Mouse (Mus musculus): ENCODE measurements around the gene Atraid. TPM values are rescaled to one million over a fixed set of nuclear protein-coding genes. Genes with fewer than 3 reads are reported as not detected.
A peak's percentile ranks its signal among the peaks of the same experiment; 100 is the strongest.

Atraid gene
- total RNA-seq, 2 experiments from 2014 or later: 64.1 to 113 TPM

DNA sequence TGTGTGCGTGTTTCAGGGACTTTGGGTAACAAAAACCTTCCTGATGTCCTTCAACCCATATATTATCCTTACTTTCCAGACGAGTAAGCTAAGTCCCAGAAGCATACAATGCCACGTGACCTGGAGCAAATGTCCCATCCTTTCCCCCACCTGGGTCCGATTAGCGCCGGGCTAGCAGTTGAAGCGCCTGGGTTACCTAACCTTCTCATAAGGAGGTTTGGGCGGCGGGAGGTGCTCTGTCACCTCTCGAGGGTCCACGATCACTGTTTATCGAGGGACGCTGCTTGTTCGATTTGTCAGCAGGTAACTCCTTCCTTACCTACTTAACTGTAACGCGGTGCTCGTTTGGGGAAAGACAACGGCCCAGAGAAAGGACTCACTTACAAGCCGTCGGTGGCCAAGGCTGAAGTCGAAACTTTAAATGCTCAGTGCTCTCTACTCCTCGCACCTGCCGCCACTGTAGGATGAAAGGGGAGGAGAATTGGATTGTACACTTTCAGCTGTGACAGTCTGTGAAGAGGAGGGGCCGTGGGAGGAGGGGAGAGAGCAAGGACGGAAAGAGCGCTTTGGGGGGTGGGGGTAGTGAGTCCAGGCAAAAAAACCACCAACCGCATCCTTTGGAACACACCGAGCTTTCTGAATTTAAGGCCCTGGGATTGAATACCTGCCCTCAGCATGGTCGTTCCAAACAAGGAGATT lies 46.1 kb downstream of the Atraid start:
- no peak for ATAC-seq (replicated peaks; ENCODE audit: poor library complexity)

DNA sequence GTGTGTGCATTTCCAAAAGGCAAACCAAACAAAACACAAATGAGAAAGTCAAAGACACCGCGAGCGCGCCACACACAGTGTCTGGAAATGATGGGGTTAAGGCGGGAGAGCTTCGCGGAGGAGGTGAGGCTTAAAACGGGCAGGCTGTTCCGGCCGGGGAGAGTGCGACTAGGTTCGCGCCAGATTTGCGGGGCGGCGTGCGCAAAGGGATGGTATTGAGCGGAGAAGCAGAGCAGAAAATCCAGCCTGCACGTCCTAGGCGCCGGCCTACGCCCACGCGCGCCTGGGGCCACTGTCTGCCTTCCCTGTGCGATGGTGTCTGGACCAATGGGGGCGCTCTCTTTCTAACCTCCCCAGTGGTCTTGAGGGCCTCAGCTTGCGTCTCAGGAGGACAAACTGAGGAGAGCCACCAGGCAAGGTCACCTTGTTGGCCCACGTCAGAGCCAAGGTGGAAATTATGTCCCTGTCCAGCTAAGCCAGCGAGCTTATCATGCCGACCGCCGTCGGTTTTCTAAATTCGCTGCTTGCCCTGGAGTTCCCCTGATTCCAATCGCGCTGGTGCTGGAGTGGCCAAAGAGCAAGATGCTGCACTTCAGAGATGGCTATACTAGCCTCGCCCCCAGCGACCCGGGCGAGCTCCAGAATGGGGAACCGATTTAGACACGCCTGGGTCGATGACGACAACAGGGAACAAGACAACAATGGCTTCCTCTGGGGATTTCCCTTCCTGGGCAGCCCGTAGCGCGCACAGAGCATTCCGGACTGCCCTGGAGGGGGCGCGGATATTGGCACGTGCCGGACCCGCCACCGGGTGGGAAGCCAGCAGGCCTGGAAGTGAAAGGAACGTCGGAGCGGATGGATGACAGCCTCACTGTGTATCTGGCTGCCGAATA lies 46.9 kb downstream of the Atraid start:
- ATAC-seq (replicated peaks; ENCODE audit: poor library complexity): peak; percentile 89

DNA sequence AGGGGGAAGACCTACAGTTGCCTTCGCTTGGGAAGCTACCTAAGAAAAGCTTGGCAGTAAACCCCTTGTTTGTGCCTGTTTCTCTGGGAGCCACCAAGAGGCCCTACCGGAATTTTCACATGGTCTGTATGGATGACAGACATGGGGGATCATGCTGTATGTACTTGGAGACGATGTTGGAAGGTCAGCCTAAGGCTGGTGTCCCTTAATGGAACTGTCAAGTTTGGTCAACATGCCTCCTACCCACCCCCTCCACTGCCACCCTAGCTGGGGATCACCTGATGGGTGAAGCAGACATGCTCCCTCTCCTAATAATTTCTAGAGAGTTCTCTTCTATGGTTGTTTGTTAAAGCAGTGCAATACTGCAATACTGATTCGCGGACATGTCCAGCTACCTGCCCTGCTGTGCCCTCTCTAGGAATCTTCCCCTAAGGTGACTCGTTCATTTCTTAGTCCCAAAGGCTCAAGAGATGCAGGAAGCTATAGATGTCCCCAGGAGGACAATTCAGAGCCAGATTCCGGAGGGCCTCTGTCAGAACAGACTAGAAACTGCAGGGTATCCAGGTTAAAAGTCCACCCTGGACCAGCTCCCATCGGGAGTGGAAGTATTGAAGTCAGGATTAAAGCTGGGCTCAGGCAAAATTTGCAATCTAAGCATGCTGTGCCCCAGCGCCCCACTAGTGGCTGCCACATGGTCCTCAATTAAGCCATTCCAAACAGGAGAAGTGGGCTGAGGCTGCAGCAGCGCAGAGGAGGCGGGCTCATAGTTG lies 47.8 kb downstream of the Atraid start:
- no peak for ATAC-seq (replicated peaks; ENCODE audit: poor library complexity)

Other genes starting within 250 kb of the Atraid start
- gene Mapre3, start 233.7 kb upstream of the Atraid start, total RNA-seq (2015): 0.27 TPM in 1 of 2 replicates, not detected in the other
- gene Mapre3, start 233.7 kb upstream of the Atraid start, total RNA-seq (2017): not detected in 2 replicates
- gene Tmem214, start 180.3 kb upstream of the Atraid start, total RNA-seq (2015): 18.2 and 23.9 TPM in 2 replicates
- 20.9 and 38.4 TPM in 2 replicates for gene Tmem214, start 180.3 kb upstream of the Atraid start, total RNA-seq (2017)
- gene Agbl5, start 159.6 kb upstream of the Atraid start, total RNA-seq (2015): 12.4 and 13.8 TPM in 2 replicates
- 7.7 and 8.4 TPM in 2 replicates for gene Agbl5, start 159.6 kb upstream of the Atraid start, total RNA-seq (2017)
- gene Ost4, start 140.5 kb upstream of the Atraid start, total RNA-seq (2015): 439 and 494 TPM in 2 replicates
- 259 and 297 TPM in 2 replicates for gene Ost4, start 140.5 kb upstream of the Atraid start, total RNA-seq (2017)
- gene Emilin1, start 134.9 kb upstream of the Atraid start, total RNA-seq (2015): 49.7 and 64.5 TPM in 2 replicates
- gene Emilin1, start 134.9 kb upstream of the Atraid start, total RNA-seq (2017): 98.6 and 99.3 TPM in 2 replicates
- gene Khk, start 126.9 kb upstream of the Atraid start, total RNA-seq (2015): 74.3 and 88.2 TPM in 2 replicates
- gene Khk, start 126.9 kb upstream of the Atraid start, total RNA-seq (2017): 62.2 and 82.9 TPM in 2 replicates
- not detected in 2 replicates for gene Cgref1, start 102.7 kb upstream of the Atraid start, total RNA-seq (2015)
- 1.7 TPM in 1 of 2 replicates, not detected in the other for gene Cgref1, start 102.7 kb upstream of the Atraid start, total RNA-seq (2017)
- 53.5 and 54.6 TPM in 2 replicates for gene Preb, start 88.0 kb upstream of the Atraid start, total RNA-seq (2015)
- 45.2 and 62.3 TPM in 2 replicates for gene Preb, start 88.0 kb upstream of the Atraid start, total RNA-seq (2017)
- 0.02 TPM in 1 of 2 replicates, not detected in the other for gene Tcf23, start 79.7 kb upstream of the Atraid start, total RNA-seq (2015)
- not detected in 2 replicates for gene Tcf23, start 79.7 kb upstream of the Atraid start, total RNA-seq (2017)
- 3.5 and 4.8 TPM in 2 replicates for gene Slc5a6, start 612 bp downstream of the Atraid start, total RNA-seq (2015)
- 7.5 and 8.9 TPM in 2 replicates for gene Slc5a6, start 612 bp downstream of the Atraid start, total RNA-seq (2017)
- gene Cad, start 6.5 kb downstream of the Atraid start, total RNA-seq (2015): 43.4 and 51.2 TPM in 2 replicates
- 28.6 and 28.9 TPM in 2 replicates for gene Cad, start 6.5 kb downstream of the Atraid start, total RNA-seq (2017)
- gene Dnajc5g, start 58.0 kb downstream of the Atraid start, total RNA-seq (2015): not detected in 2 replicates
- not detected in 2 replicates for gene Dnajc5g, start 58.0 kb downstream of the Atraid start, total RNA-seq (2017)
- gene Slc30a3, start 59.9 kb downstream of the Atraid start, total RNA-seq (2015): not detected in 2 replicates
- gene Slc30a3, start 59.9 kb downstream of the Atraid start, total RNA-seq (2017): not detected in 2 replicates
- not detected in 2 replicates for gene Trim54, start 68.4 kb downstream of the Atraid start, total RNA-seq (2015)
- gene Trim54, start 68.4 kb downstream of the Atraid start, total RNA-seq (2017): not detected in 2 replicates
- not detected in 2 replicates for gene Ucn, start 90.5 kb downstream of the Atraid start, total RNA-seq (2015)
- not detected in 2 replicates for gene Ucn, start 90.5 kb downstream of the Atraid start, total RNA-seq (2017)
- gene Mpv17, start 105.9 kb downstream of the Atraid start, total RNA-seq (2015): 27.1 and 35.3 TPM in 2 replicates
- 18.0 and 32.8 TPM in 2 replicates for gene Mpv17, start 105.9 kb downstream of the Atraid start, total RNA-seq (2017)
- 0.35 and 0.59 TPM in 2 replicates for gene Gm29609, start 131.6 kb downstream of the Atraid start, total RNA-seq (2015)
- gene Gm29609, start 131.6 kb downstream of the Atraid start, total RNA-seq (2017): 0.10 TPM in 1 of 2 replicates, not detected in the other
- 72.1 and 83.7 TPM in 2 replicates for gene Gtf3c2, start 131.8 kb downstream of the Atraid start, total RNA-seq (2015)
- 46.9 and 63.5 TPM in 2 replicates for gene Gtf3c2, start 131.8 kb downstream of the Atraid start, total RNA-seq (2017)
- gene Snx17, start 144.9 kb downstream of the Atraid start, total RNA-seq (2015): 52.1 and 54.2 TPM in 2 replicates
- gene Snx17, start 144.9 kb downstream of the Atraid start, total RNA-seq (2017): 31.5 and 40.7 TPM in 2 replicates
- 27.8 and 33.1 TPM in 2 replicates for gene Eif2b4, start 145.1 kb downstream of the Atraid start, total RNA-seq (2015)
- 36.7 and 41.9 TPM in 2 replicates for gene Eif2b4, start 145.1 kb downstream of the Atraid start, total RNA-seq (2017)
- 7.1 and 7.3 TPM in 2 replicates for gene Zfp513, start 154.0 kb downstream of the Atraid start, total RNA-seq (2015)
- gene Zfp513, start 154.0 kb downstream of the Atraid start, total RNA-seq (2017): 4.3 and 4.5 TPM in 2 replicates
- gene Ppm1g, start 172.4 kb downstream of the Atraid start, total RNA-seq (2015): 109 and 131 TPM in 2 replicates
- 168 and 213 TPM in 2 replicates for gene Ppm1g, start 172.4 kb downstream of the Atraid start, total RNA-seq (2017)
- gene Nrbp1, start 192.6 kb downstream of the Atraid start, total RNA-seq (2015): 39.2 and 39.4 TPM in 2 replicates
- gene Nrbp1, start 192.6 kb downstream of the Atraid start, total RNA-seq (2017): 77.5 and 98.0 TPM in 2 replicates
- gene Gm9970, start 192.9 kb downstream of the Atraid start, total RNA-seq (2015): not detected in 2 replicates
- gene Gm9970, start 192.9 kb downstream of the Atraid start, total RNA-seq (2017): 0.25 TPM in 1 of 2 replicates, not detected in the other
- gene Krtcap3, start 203.4 kb downstream of the Atraid start, total RNA-seq (2015): 1.3 and 2.1 TPM in 2 replicates
- 3.4 and 4.1 TPM in 2 replicates for gene Krtcap3, start 203.4 kb downstream of the Atraid start, total RNA-seq (2017)
- 7.3 and 11.1 TPM in 2 replicates for gene Ift172, start 242.8 kb downstream of the Atraid start, total RNA-seq (2015)
- 20.8 and 33.0 TPM in 2 replicates for gene Ift172, start 242.8 kb downstream of the Atraid start, total RNA-seq (2017)
- not detected in 2 replicates for gene Fndc4, start 247.8 kb downstream of the Atraid start, total RNA-seq (2015)
- gene Fndc4, start 247.8 kb downstream of the Atraid start, total RNA-seq (2017): not detected in 2 replicates
- not detected in 2 replicates for gene Gckr, start 249.1 kb downstream of the Atraid start, total RNA-seq (2015)
- gene Gckr, start 249.1 kb downstream of the Atraid start, total RNA-seq (2017): not detected in 2 replicates

All from megakaryocyte progenitor cell, adult 5-6 weeks (primary cell).